Mouse (Mus musculus) CH12.LX (cell line): ENCODE data around the gene Fhl2. TPM values are rescaled to one million over a fixed set of nuclear protein-coding genes. Genes with fewer than 3 reads are reported as not detected.
A peak's percentile ranks its signal among the peaks of the same experiment; 100 is the strongest.

Source experiments
- DNase-seq: peaks from one replicate; pipeline ENCODE4 v3.0.0-alpha.2; 2013; ENCODE audit errors: extremely low read depth
- H3K27ac ChIP-seq: 2 replicates; pipeline ENCODE4 v1.5.1; 2012; ENCODE audit warnings: low read depth, mild to moderate bottlenecking, control low read depth, moderate library complexity; ENCODE audit not compliant: insufficient read depth
- H3K27me3 ChIP-seq: replicated peaks from 2 replicates; pipeline ENCODE3; 2012; ENCODE audit warnings: inconsistent platforms
- H3K36me3 ChIP-seq, 2 experiments: replicated peaks in 1 of 2; 2 replicates each; pipeline versions ENCODE3 to v1.6.1; 2012; ENCODE audit warnings: inconsistent platforms in 1 of 2, low read length in 1 of 2, mild to moderate bottlenecking in 1 of 2, mixed read lengths in 1 of 2, moderate library complexity in 1 of 2; ENCODE audit not compliant: control insufficient read depth in 1 of 2, insufficient read depth in 1 of 2
- H3K4me1 ChIP-seq, 2 experiments: 2 replicates each; pipeline ENCODE4 v1.6.1; 2012; ENCODE audit warnings: inconsistent platforms in 1 of 2, moderate library complexity in 1 of 2; ENCODE audit not compliant: insufficient read depth in 2 of 2, control insufficient read depth in 1 of 2
- H3K4me2 ChIP-seq: 2 replicates; pipeline ENCODE4 v1.6.1; 2012; ENCODE audit warnings: low read depth, mild to moderate bottlenecking, control low read depth; ENCODE audit not compliant: poor library complexity, insufficient read depth, severe bottlenecking
- H3K4me3 ChIP-seq, 3 experiments: fragments of 150-350 bp in 1 of 3; sonication (generic) in 1 of 3; replicated peaks in 1 of 3; 2 replicates each; pipeline versions ENCODE3 to v1.5.1; 2011 to 2012; ENCODE audit warnings: low read depth in 2 of 3, low read length in 2 of 3, mild to moderate bottlenecking in 2 of 3, moderate library complexity in 2 of 3, control low read depth in 1 of 3, improper control_type of control experiment in 1 of 3, inconsistent platforms in 1 of 3, mixed read lengths in 1 of 3; ENCODE audit not compliant: poor library complexity in 1 of 3
- H3K79me2 ChIP-seq: replicated peaks from 2 replicates; pipeline ENCODE4 v1.6.1; 2012; ENCODE audit warnings: mild to moderate bottlenecking, moderate library complexity; ENCODE audit not compliant: control insufficient read depth, poor library complexity, insufficient read depth, severe bottlenecking; ENCODE audit errors: extremely low read depth
- H3K9ac ChIP-seq: 2 replicates; pipeline ENCODE4 v1.6.1; 2012; ENCODE audit warnings: low read depth, mild to moderate bottlenecking, control low read depth, moderate library complexity; ENCODE audit not compliant: insufficient read depth
- H3K9me3 ChIP-seq: replicated peaks from 2 replicates; pipeline ENCODE3; 2012; ENCODE audit warnings: low read length, inconsistent platforms, mixed read lengths
- CHD1 ChIP-seq: IDR thresholded peaks from 2 replicates; pipeline ENCODE4 v1.6.1; 2012; ENCODE audit warnings: low read depth, low read length, improper control_type of control experiment, inconsistent platforms
- CHD2 ChIP-seq: IDR thresholded peaks from 2 replicates; pipeline ENCODE4 v1.6.1; 2011; ENCODE audit warnings: low read length, improper control_type of control experiment
- CTCF ChIP-seq, 2 experiments: IDR thresholded peaks in 1 of 2; conservative IDR thresholded peaks in 1 of 2; 2 replicates each; pipeline ENCODE4 v1.5.1; 2011 to 2012; ENCODE audit warnings: low read depth in 2 of 2, low read length in 2 of 2, improper control_type of control experiment in 1 of 2, inconsistent platforms in 1 of 2, mild to moderate bottlenecking in 1 of 2, moderate library complexity in 1 of 2
- EP300 ChIP-seq: IDR thresholded peaks from 2 replicates; pipeline ENCODE4 v1.6.1; 2011; ENCODE audit warnings: low read length, improper control_type of control experiment
- ETS1 ChIP-seq: conservative IDR thresholded peaks from 2 replicates; pipeline ENCODE4 v1.6.1; 2012; ENCODE audit warnings: low read depth, mild to moderate bottlenecking, inconsistent platforms, low read length, improper control_type of control experiment, moderate library complexity
- HCFC1 ChIP-seq: IDR thresholded peaks from 2 replicates; pipeline ENCODE4 v1.6.1; 2012; ENCODE audit warnings: low read depth, mild to moderate bottlenecking, inconsistent platforms, low read length, improper control_type of control experiment
- IRF4 ChIP-seq: IDR thresholded peaks from 2 replicates; pipeline ENCODE4 v1.6.1; 2014; ENCODE audit warnings: low read depth, mild to moderate bottlenecking, inconsistent platforms, low read length, improper control_type of control experiment
- MAX ChIP-seq: IDR thresholded peaks from 2 replicates; pipeline ENCODE4 v1.6.1; 2011; ENCODE audit warnings: low read length, improper control_type of control experiment
- MEF2A ChIP-seq: IDR thresholded peaks from 2 replicates; pipeline ENCODE4 v1.6.1; 2014; ENCODE audit warnings: low read depth, mild to moderate bottlenecking, inconsistent platforms, low read length, improper control_type of control experiment, borderline replicate concordance
- MXI1 ChIP-seq: IDR thresholded peaks from 2 replicates; pipeline ENCODE4 v1.6.1; 2011; ENCODE audit warnings: mild to moderate bottlenecking, low read depth, low read length, improper control_type of control experiment
- NELFE ChIP-seq: IDR thresholded peaks from 2 replicates; pipeline ENCODE4 v1.6.1; 2011; ENCODE audit warnings: low read depth, low read length, improper control_type of control experiment
- NRF1 ChIP-seq: IDR thresholded peaks from 2 replicates; pipeline ENCODE4 v1.6.1; 2014; ENCODE audit warnings: low read depth, mild to moderate bottlenecking, inconsistent platforms, low read length, improper control_type of control experiment, moderate library complexity
- POLR2AphosphoS2 ChIP-seq: IDR thresholded peaks from 2 replicates; pipeline ENCODE4 v1.6.1; 2011; ENCODE audit warnings: low read depth, low read length, improper control_type of control experiment
- TBP ChIP-seq: conservative IDR thresholded peaks from 2 replicates; pipeline ENCODE4 v1.6.1; 2011; ENCODE audit warnings: low read depth, low read length, improper control_type of control experiment
- TCF12 ChIP-seq: IDR thresholded peaks from 2 replicates; pipeline ENCODE4 v1.6.1; 2014; ENCODE audit warnings: low read depth, mild to moderate bottlenecking, inconsistent platforms, low read length, improper control_type of control experiment
- UBTF ChIP-seq: IDR thresholded peaks from 2 replicates; pipeline ENCODE4 v1.6.1; 2012; ENCODE audit warnings: low read depth, mild to moderate bottlenecking, inconsistent platforms, low read length, improper control_type of control experiment, moderate library complexity
- USF2 ChIP-seq: conservative IDR thresholded peaks from 2 replicates; pipeline ENCODE4 v1.6.1; 2011; ENCODE audit warnings: low read depth, low read length, improper control_type of control experiment
- ZKSCAN1 ChIP-seq: IDR thresholded peaks from 2 replicates; pipeline ENCODE4 v1.6.1; 2012; ENCODE audit warnings: low read depth, inconsistent platforms, low read length, improper control_type of control experiment, borderline replicate concordance
- ZMIZ1 ChIP-seq: IDR thresholded peaks from 2 replicates; pipeline ENCODE4 v1.6.1; 2012; ENCODE audit warnings: low read depth, mild to moderate bottlenecking, inconsistent platforms, low read length, improper control_type of control experiment
- dilution Hi-C: fragments of 300-500 bp; cut with MboI; formaldehyde crosslinking; loops from 2 replicates; pipeline ENCODE4 v1.14.3; 2020; ENCODE audit warnings: low sequenced_read_pairs; ENCODE audit not compliant: extremely low pct_unique_long_range_greater_than_20kb, extremely low pct_ligation_motif_present
- in situ Hi-C: fragments of 300-500 bp; cut with MboI; formaldehyde crosslinking; loops from 3 replicates; pipeline ENCODE4 v1.14.3; 2019; ENCODE audit warnings: low sequenced_read_pairs, low pct_ligation_motif_present, low pct_unique_long_range_greater_than_20kb, mixed read lengths
- polyA plus RNA-seq: library from polyadenylated mRNA; unstranded; fragments of >175 nt; gene quantifications from 2 replicates; pipeline ENCODE4 v1.2.1, GENCODE M21; 2012; ENCODE audit warnings: low read depth; ENCODE audit not compliant: insufficient read length
- total RNA-seq, 2 experiments: library from RNA; depleted of rRNA; stranded (reverse); fragments of 300-350 nt in 1 of 2; fragments of >200 nt in 1 of 2; gene quantifications; 2 replicates each; pipeline ENCODE4 v1.2.3; 2012 to 2014

Gene Fhl2
- total and polyA plus RNA-seq, 3 experiments = 0.13 to 0.21 (median 0.14) TPM

DNA sequence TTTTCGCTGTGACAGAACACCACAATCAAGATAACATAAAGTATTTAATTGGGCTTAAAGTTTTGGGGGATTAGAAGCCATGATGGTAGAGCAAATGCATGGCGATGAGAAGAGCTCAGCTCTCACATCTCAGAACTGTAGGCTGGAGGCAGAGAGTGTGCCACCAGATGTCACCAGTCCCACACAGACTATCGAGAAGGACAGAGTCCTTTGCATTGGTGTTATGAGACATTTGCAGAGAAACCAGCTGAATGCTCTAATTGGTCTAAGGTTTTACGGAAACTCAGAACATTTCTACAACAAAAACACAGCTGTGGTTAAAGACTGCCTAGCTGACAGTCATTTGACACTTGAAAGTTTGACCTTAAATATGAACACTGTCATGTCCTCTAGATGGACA, 53.5 kb downstream of the Fhl2 start (continued):
- no peak for TF ChIP-seq ETS1
- no peak; the same call in 1 of the 2 replicates for TF ChIP-seq IRF4
- 0 out of 2 replicates have a peak, but pooled peaks have one; percentile 49 for TF ChIP-seq MEF2A
- TF ChIP-seq TCF12 = no peak
- TF ChIP-seq NELFE = no peak
- TF ChIP-seq ZKSCAN1 = no peak

DNA sequence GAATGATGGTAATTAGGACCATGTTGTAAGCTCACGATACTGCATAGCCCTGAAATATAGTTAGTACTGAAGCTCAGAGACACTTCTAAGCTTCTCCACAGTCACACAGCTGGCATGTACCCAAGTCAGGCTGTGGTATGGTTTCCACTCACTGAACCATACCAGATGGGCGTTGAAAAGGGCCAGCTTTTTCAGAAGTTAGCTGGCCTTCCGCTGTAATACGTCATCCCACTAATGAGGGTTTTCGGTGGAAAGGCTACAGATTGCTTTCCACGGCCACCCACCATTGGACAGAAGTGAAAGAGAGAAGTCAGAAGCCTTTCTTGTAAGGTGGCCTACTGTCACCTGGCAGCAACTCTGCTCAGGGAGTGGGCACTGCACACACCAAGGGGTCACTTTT, 53.9 kb downstream of the Fhl2 start:
- H3K27me3 ChIP-seq = no peaks in the 10 kb centered on the region
- TF ChIP-seq ZMIZ1 (no peak), MXI1 (0 out of 2 replicates have a peak, but pooled peaks have one; percentile 2), ETS1 (peak; percentile 43; the same call in 1 of the 2 replicates), IRF4 (0 out of 2 replicates have a peak, but pooled peaks have one; percentile 11), USF2 (no peak), MAX (no peak), POLR2AphosphoS2 (no peak), TBP (0 out of 2 replicates have a peak, but pooled peaks have one; percentile 56), NRF1 (no peak), CHD1 (no peak; the same call in 1 of the 2 replicates), CHD2 (no peak), NELFE (no peak), HCFC1 (0 out of 2 replicates have a peak, but pooled peaks have one; percentile 6), CTCF (conservative IDR thresholded peaks at IDR 0.05 in 1 of 2, IDR thresholded peaks at IDR 0.05 in 1 of 2; ENCODE audit: low read depth in 2 of 2, low read length in 2 of 2) (no peak), TCF12 (peak; percentile 49; the same call in 1 of the 2 replicates), EP300 (peak; percentile 28), UBTF (no peak)
- TF ChIP-seq, all 38 proteins: peak for 7
- dilution Hi-C loops (no loop called here), in situ Hi-C loops (loop anchor here (5.0 to 25.0 kb wide), 3 partner anchors 124 to 594 kb away; partner anchors contain the start of gene 1500015O10Rik)
- no peak overlapping the region for H3K4me3 ChIP-seq
- H3K79me2 ChIP-seq = no peaks in the 10 kb centered on the region
- peaks cover 18 to 33% of the 10 kb centered on the region in 2 experiments for H3K4me1 ChIP-seq
- H3K4me2 ChIP-seq = peak overlapping the region; percentile 51; the same call in 1 of the 2 replicates
- DNase-seq = no peak
- H3K27ac ChIP-seq = peak overlapping the region; percentile 96
- peak overlapping the region; percentile 9; the same call in 1 of the 2 replicates for H3K9ac ChIP-seq
- no peaks in the 10 kb centered on the region for H3K36me3 ChIP-seq
- H3K9me3 ChIP-seq = no peaks in the 10 kb centered on the region
